Mouse (Mus musculus) hindbrain, embryonic 11.5 days (tissue): Measurements from ENCODE around the gene Hip1. TPM values are rescaled to one million over a fixed set of nuclear protein-coding genes. Genes with fewer than 3 reads are reported as not detected.

Source experiments
- ATAC-seq: fragments of 200-750 bp; cut with Nextera tagmentation; 2 replicates; pipeline ENCODE4 v1.8.0; 2017; ENCODE audit warnings: mild to moderate bottlenecking, moderate TSS enrichment, moderate library complexity; ENCODE audit not compliant: low FRiP score
- DNase-seq: peaks from one replicate; pipeline ENCODE4 v3.0.0-alpha.2; 2015; ENCODE audit warnings: low spot score
- H3K27ac ChIP-seq: fragments of 300-500 bp; sonication (generic); 2 replicates; pipeline ENCODE4 v1.5.1; 2014; ENCODE audit warnings: mild to moderate bottlenecking, low read depth, low read length
- H3K27me3 ChIP-seq: fragments of 300-500 bp; sonication (generic); 2 replicates; pipeline ENCODE4 v1.6.1; 2014; ENCODE audit warnings: mild to moderate bottlenecking, low read length, moderate library complexity, mixed read lengths; ENCODE audit not compliant: control insufficient read depth, insufficient read depth
- H3K36me3 ChIP-seq: fragments of 300-500 bp; sonication (generic); 2 replicates; pipeline ENCODE4 v1.6.1; 2014; ENCODE audit warnings: mild to moderate bottlenecking, low read length, moderate library complexity, mixed read lengths; ENCODE audit not compliant: control insufficient read depth, insufficient read depth
- H3K4me1 ChIP-seq: fragments of 300-500 bp; sonication (generic); replicated peaks from 2 replicates; pipeline ENCODE4 v1.6.1; 2014; ENCODE audit warnings: low read length, mixed read lengths; ENCODE audit not compliant: control insufficient read depth, insufficient read depth
- H3K4me2 ChIP-seq: fragments of 300-500 bp; sonication (generic); replicated peaks from 2 replicates; pipeline ENCODE4 v1.6.1; 2014; ENCODE audit warnings: mild to moderate bottlenecking, low read depth, low read length
- H3K4me3 ChIP-seq: fragments of 300-500 bp; sonication (generic); 2 replicates; pipeline ENCODE4 v1.5.1; 2014; ENCODE audit warnings: low read depth, low read length
- H3K9ac ChIP-seq: fragments of 300-500 bp; sonication (generic); 2 replicates; pipeline ENCODE4 v1.6.1; 2014; ENCODE audit warnings: low read depth, low read length
- H3K9me3 ChIP-seq: fragments of 300-500 bp; sonication (generic); 2 replicates; pipeline ENCODE4 v1.6.1; 2016; ENCODE audit warnings: low read length; ENCODE audit not compliant: control insufficient read depth
- WGBS: fragments of 180-500 bp; shearing (Covaris S2); extraction: QIAGEN DNeasy Blood & Tissue Kit; methylation state at CpG from one replicate; pipeline ENCODE4 v1.1.7; 2014; 5-methylcytosine and 5-hydroxymethylcytosine counted together
- polyA plus RNA-seq: library from polyadenylated mRNA; unstranded; fragments of >200 nt; fragmentation: Nextera tagmentation; extraction: Ambion mirVana; gene quantifications from 2 replicates; pipeline ENCODE4 v1.2.1, GENCODE M21; 2014

Gene Hip1
- polyA plus RNA-seq, 1 experiment from 2014 or later, result 50.0 TPM

DNA sequence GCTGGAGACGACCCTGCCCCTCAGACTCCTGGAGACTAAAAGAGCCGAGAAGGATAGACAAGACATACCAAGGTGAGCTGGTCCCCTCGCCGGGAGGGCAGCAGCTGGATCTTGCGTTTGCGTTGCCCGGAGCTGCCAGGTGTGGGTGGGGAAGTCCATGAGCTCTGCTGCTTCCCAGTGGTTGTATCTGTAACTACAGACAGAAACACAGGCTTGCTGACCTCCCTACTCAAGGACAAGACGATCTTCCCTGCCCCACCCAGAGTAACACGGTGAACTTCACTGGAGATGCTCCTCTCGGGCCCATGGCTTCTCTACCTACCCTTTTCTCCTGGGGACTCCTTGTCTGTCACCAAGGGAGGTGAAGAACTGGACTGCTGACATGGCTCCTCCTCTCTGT lies 161.1 kb downstream of the Hip1 start:
- DNase-seq, result no peak

DNA sequence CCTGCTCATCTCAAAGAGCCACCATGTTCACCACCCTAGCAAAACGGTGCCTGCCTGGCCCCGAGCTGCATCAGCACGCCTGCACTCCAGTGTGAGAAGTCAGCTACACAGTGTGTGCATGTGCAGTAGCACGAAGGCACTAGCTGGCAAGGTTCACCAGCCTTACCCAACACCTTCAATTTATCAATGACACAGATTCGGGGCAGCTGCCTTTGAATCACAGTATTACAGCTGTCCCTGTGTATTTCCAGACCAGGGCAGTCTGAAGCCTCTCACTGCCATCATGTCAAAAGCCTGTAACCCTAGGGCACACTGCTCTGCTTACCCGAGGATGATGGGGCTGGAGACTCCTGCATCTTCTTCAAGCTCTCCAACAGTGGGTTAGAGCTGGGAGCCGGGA lies 162.2 kb downstream of the Hip1 start:
- no peak overlapping the region for H3K4me3 ChIP-seq
- ATAC-seq (no peak), DNase-seq (no peak)
- WGBS, result 92% methylated on average over 7 of the region's 7 CpGs
- H3K4me2 ChIP-seq, result no peak overlapping the region
- no peaks in the 10 kb centered on the region for H3K27me3 ChIP-seq
- H3K9me3 ChIP-seq, result no peaks in the 10 kb centered on the region
- no peak overlapping the region for H3K9ac ChIP-seq
- H3K4me1 ChIP-seq, result no peaks in the 10 kb centered on the region
- H3K36me3 ChIP-seq, result peaks cover 36% of the 10 kb centered on the region
- no peak overlapping the region for H3K27ac ChIP-seq

More for the DNA sequence above, 161.1 kb downstream of the Hip1 start:
- 89% methylated on average over 10 of the region's 10 CpGs for WGBS
- H3K27ac ChIP-seq, result no peak overlapping the region
- no peaks in the 10 kb centered on the region for H3K27me3 ChIP-seq
- H3K9ac ChIP-seq, result no peak overlapping the region
- peaks cover 33% of the 10 kb centered on the region for H3K36me3 ChIP-seq
- no peak overlapping the region for H3K4me3 ChIP-seq
- H3K9me3 ChIP-seq, result no peaks in the 10 kb centered on the region
- H3K4me2 ChIP-seq, result no peak overlapping the region
- H3K4me1 ChIP-seq, result no peaks in the 10 kb centered on the region
- no peak for ATAC-seq

DNA sequence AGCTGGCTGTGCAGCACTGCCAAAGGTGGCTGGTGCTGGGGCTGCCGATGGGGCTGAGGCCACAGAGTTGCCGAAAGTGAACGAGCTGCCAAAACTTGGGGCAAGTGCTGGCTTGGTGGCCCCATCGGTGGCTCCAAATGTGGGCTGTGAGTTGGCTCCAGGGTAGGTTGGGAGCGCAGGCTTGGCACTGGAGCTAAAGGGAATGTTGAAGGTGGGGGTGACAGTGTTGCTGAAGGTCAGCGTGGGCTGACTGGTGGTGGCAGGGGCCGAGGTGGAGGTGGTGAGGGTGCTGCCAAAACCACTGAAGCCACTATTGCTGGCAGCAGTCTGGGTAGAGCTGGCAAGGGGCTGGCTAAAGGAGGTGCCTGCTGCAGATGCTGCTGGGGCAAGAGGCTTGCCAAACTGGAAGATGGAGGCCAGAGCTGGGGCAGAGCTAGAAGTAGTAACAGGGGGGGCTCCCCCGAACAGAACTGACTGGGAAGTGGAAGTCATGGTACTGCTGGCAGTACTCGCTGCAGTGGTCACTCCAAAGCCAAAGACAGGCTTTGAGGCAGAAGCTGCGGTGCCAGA lies 163.5 kb downstream of the Hip1 start:
- Histone ChIP-seq H3K27me3 (no peaks in the 10 kb centered on the region), H3K9ac (no peak overlapping the region), H3K27ac (no peak overlapping the region), H3K4me2 (no peak overlapping the region), H3K4me3 (no peak overlapping the region), H3K4me1 (no peaks in the 10 kb centered on the region), H3K36me3 (peaks cover 32% of the 10 kb centered on the region; the same call in 1 of the 2 replicates), H3K9me3 (no peaks in the 10 kb centered on the region)
- DNase-seq (no peak), ATAC-seq (no peak)
- WGBS, result 96% methylated on average over 10 of the region's 10 CpGs

DNA sequence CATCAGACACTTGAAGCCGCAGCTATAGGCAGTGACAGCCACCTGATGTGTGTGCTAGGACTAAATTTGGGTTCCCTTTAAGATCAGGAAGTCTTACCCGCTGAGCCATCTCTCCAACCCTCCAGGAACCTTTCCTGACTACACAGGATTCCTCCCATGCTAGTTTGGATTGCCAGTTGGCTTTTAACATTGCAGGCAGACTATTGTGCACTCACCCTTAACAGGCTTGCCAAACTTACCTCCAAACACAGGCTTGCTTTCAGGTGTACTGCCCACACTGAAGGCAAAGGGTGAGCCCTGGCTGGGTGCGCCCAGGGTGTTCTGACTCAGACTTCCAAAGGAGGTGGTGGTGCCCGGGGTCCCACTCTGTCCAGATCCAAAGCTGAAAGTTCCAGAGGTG lies 164.2 kb downstream of the Hip1 start:
- 95% methylated on average over 4 of the region's 4 CpGs for WGBS
- H3K4me3 ChIP-seq, result no peak overlapping the region
- no peak overlapping the region for H3K27ac ChIP-seq
- peaks cover 30% of the 10 kb centered on the region; the same call in 1 of the 2 replicates for H3K36me3 ChIP-seq
- no peaks in the 10 kb centered on the region for H3K4me1 ChIP-seq
- H3K9me3 ChIP-seq, result no peaks in the 10 kb centered on the region
- no peak for DNase-seq
- no peak overlapping the region for H3K4me2 ChIP-seq
- H3K27me3 ChIP-seq, result no peaks in the 10 kb centered on the region
- no peak overlapping the region for H3K9ac ChIP-seq
- no peak for ATAC-seq

DNA sequence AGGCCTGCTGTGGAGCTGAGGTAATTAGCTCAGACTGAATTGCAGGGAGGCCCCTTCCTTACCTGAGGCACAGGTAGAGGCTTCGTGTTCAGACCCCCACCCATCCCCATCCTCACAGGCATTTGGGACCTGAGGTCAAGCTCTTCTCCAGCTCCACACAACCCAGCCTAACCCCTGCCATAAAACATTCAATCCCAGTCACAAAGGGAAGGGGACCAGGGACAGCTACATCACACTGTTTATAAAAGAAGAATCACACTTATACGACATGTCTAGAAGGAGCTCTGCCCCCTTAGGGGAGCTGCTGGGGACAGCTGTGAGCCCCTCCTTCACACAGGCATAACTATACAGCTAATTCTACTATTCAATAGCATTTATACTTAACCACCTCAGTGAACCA lies 168.6 kb downstream of the Hip1 start:
- H3K9me3 ChIP-seq, result no peaks in the 10 kb centered on the region
- WGBS, result 68% methylated on average over 2 of the region's 2 CpGs
- no peak overlapping the region for H3K4me3 ChIP-seq
- H3K4me2 ChIP-seq, result no peak overlapping the region
- no peak for DNase-seq
- no peak overlapping the region for H3K27ac ChIP-seq
- no peaks in the 10 kb centered on the region for H3K4me1 ChIP-seq
- no peak overlapping the region for H3K9ac ChIP-seq
- ATAC-seq, result no peak
- no peaks in the 10 kb centered on the region for H3K27me3 ChIP-seq
- H3K36me3 ChIP-seq, result peaks cover 21% of the 10 kb centered on the region; the same call in 1 of the 2 replicates

DNA sequence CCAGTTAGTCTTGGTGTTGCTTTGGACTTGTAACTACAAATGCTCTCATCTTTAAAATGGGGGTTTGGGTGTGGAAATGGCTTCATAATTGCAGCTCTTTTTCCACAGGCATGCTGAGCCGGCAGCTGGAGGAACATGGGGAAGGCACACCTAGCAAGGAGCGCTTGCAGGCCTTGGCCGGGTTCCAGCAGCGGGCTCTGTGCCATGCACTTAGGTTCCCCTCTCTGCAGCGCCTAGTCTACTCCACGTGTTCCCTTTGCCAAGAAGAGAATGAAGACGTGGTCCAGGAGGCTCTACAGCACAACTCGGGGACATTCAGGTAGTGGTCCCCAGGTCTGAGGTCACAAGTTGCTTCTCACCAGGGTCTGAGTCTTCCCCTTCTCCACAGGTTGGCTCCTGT lies 169.8 kb downstream of the Hip1 start:
- WGBS, result 92% methylated on average over 8 of the region's 8 CpGs
- Histone ChIP-seq H3K9me3 (no peaks in the 10 kb centered on the region), H3K27me3 (no peaks in the 10 kb centered on the region), H3K4me1 (peaks cover 5% of the 10 kb centered on the region; the same call in 1 of the 2 replicates), H3K4me3 (no peak overlapping the region), H3K36me3 (peaks cover 12% of the 10 kb centered on the region; the same call in 1 of the 2 replicates), H3K4me2 (no peak overlapping the region), H3K9ac (no peak overlapping the region), H3K27ac (no peak overlapping the region)
- DNase-seq, result no peak
- no peak for ATAC-seq

DNA sequence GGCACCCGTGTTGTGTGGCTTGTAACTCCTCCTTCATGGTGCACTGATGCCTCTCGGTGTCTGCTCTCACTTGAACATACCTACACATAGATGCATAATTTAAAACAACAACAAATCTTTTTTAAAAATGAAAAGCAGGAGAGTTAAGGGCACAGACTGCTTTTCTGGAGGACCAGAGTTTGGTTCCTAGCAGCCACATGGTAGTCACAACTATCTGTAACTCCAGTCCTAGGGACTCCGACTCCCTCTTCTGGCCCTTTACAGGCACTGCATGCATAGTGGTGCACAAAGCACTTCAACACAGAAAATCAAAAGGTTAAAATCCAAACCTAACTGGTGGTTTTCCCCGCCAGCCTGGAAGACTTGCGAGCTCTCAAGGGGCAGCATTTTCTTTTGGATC lies 171.3 kb downstream of the Hip1 start:
- Histone ChIP-seq H3K4me3 (no peak overlapping the region), H3K27ac (no peak overlapping the region), H3K36me3 (peaks cover 11% of the 10 kb centered on the region; the same call in 1 of the 2 replicates), H3K4me2 (no peak overlapping the region), H3K4me1 (peaks cover 5% of the 10 kb centered on the region; the same call in 1 of the 2 replicates), H3K9me3 (no peaks in the 10 kb centered on the region), H3K27me3 (no peaks in the 10 kb centered on the region), H3K9ac (no peak overlapping the region)
- no peak for ATAC-seq
- no peak for DNase-seq
- 95% methylated on average over 5 of the region's 5 CpGs for WGBS

DNA sequence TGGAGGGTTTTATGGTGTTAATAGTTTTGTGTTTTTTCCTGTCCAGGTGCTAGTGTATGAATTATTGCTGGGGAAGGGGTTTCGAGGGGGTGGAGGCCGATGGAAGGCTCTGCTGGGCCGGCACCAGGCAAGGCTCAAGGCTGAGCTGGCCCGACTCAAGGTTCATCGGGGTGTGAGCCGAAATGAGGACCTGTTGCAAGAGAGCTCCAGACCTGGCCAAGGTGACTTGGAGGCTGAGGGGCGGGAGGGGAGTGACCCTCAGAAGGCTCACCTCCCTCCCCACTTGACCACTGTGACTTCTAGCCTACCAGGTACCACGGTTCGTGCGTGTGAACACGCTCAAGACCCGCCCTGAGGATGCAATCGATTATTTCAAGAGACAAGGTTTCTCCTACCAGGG lies 173.7 kb downstream of the Hip1 start:
- no peak for DNase-seq
- H3K4me1 ChIP-seq, result peaks cover 5% of the 10 kb centered on the region; the same call in 1 of the 2 replicates
- H3K4me2 ChIP-seq, result no peak overlapping the region
- H3K36me3 ChIP-seq, result peaks cover 9% of the 10 kb centered on the region; the same call in 1 of the 2 replicates
- no peak overlapping the region for H3K4me3 ChIP-seq
- no peaks in the 10 kb centered on the region for H3K27me3 ChIP-seq
- WGBS, result 95% methylated on average over 13 of the region's 13 CpGs
- H3K27ac ChIP-seq, result no peak overlapping the region
- no peak overlapping the region for H3K9ac ChIP-seq
- ATAC-seq, result no peak
- H3K9me3 ChIP-seq, result no peaks in the 10 kb centered on the region
